Mouse (Mus musculus): ENCODE data around the gene Banf2. TPM values are rescaled to one million over a fixed set of nuclear protein-coding genes. Genes with fewer than 3 reads are reported as not detected.

Banf2 gene
- polyA plus RNA-seq, 1 experiment from 2014 or later: not detected

GRCm38 (mm10) chr2:144072642-144073041, 39.8 kb downstream of the Banf2 start:
- 58% methylated on average over 7 of the region's 7 CpGs for WGBS
- no peak for DNase-seq (ENCODE audit: low spot score)
- H3K9me3 ChIP-seq (ENCODE audit: control insufficient read depth, low read length): no peaks in the 10 kb centered on the region
- H3K9ac ChIP-seq (ENCODE audit: low read depth, low read length): no peak overlapping the region
- no peaks in the 10 kb centered on the region for H3K36me3 ChIP-seq (ENCODE audit: control insufficient read depth, insufficient read depth, low read length)
- no peaks in the 10 kb centered on the region for H3K4me1 ChIP-seq (replicated peaks; ENCODE audit: control insufficient read depth, insufficient read depth, low read length)
- no peak overlapping the region for H3K4me2 ChIP-seq (replicated peaks; ENCODE audit: low read depth, low read length)
- no peak overlapping the region for H3K27ac ChIP-seq (ENCODE audit: low read depth, low read length)
- no peak overlapping the region for H3K4me3 ChIP-seq (ENCODE audit: low read depth, low read length)
- ATAC-seq (ENCODE audit: low FRiP score): no peak
- no peaks in the 10 kb centered on the region for H3K27me3 ChIP-seq (ENCODE audit: control insufficient read depth, insufficient read depth, low read length)

GRCm38 (mm10) chr2:144074059-144074458, 41.2 kb downstream of the Banf2 start:
- Histone ChIP-seq H3K4me1 (replicated peaks; ENCODE audit: control insufficient read depth, insufficient read depth, low read length) (no peaks in the 10 kb centered on the region), H3K27me3 (ENCODE audit: control insufficient read depth, insufficient read depth, low read length) (no peaks in the 10 kb centered on the region), H3K9me3 (ENCODE audit: control insufficient read depth, low read length) (no peaks in the 10 kb centered on the region), H3K9ac (ENCODE audit: low read depth, low read length) (no peak overlapping the region), H3K36me3 (ENCODE audit: control insufficient read depth, insufficient read depth, low read length) (no peaks in the 10 kb centered on the region), H3K4me3 (ENCODE audit: low read depth, low read length) (no peak overlapping the region), H3K27ac (ENCODE audit: low read depth, low read length) (no peak overlapping the region), H3K4me2 (replicated peaks; ENCODE audit: low read depth, low read length) (no peak overlapping the region)
- ATAC-seq (ENCODE audit: low FRiP score) (no peak), DNase-seq (ENCODE audit: low spot score) (no peak)
- WGBS: 93% methylated on average over 5 of the region's 5 CpGs

GRCm38 (mm10) chr2:144076625-144077024, 43.8 kb downstream of the Banf2 start:
- no peak for DNase-seq (ENCODE audit: low spot score)
- H3K9me3 ChIP-seq (ENCODE audit: control insufficient read depth, low read length): no peaks in the 10 kb centered on the region
- H3K4me3 ChIP-seq (ENCODE audit: low read depth, low read length): no peak overlapping the region

GRCm38 (mm10) chr2:144078897-144079296, 46.0 kb downstream of the Banf2 start:
- ATAC-seq (ENCODE audit: low FRiP score) (no peak), DNase-seq (ENCODE audit: low spot score) (no peak)
- no peaks in the 10 kb centered on the region for H3K27me3 ChIP-seq (ENCODE audit: control insufficient read depth, insufficient read depth, low read length)
- H3K4me1 ChIP-seq (replicated peaks; ENCODE audit: control insufficient read depth, insufficient read depth, low read length): no peaks in the 10 kb centered on the region
- H3K9ac ChIP-seq (ENCODE audit: low read depth, low read length): no peak overlapping the region
- WGBS: 78% methylated on average over 3 of the region's 3 CpGs
- no peak overlapping the region for H3K4me3 ChIP-seq (ENCODE audit: low read depth, low read length)
- no peaks in the 10 kb centered on the region for H3K36me3 ChIP-seq (ENCODE audit: control insufficient read depth, insufficient read depth, low read length)
- H3K9me3 ChIP-seq (ENCODE audit: control insufficient read depth, low read length): no peaks in the 10 kb centered on the region
- no peak overlapping the region for H3K27ac ChIP-seq (ENCODE audit: low read depth, low read length)
- no peak overlapping the region for H3K4me2 ChIP-seq (replicated peaks; ENCODE audit: low read depth, low read length)

More at GRCm38 (mm10) chr2:144076625-144077024, 43.8 kb downstream of the Banf2 start:
- Histone ChIP-seq H3K9ac (ENCODE audit: low read depth, low read length) (no peak overlapping the region), H3K4me2 (replicated peaks; ENCODE audit: low read depth, low read length) (no peak overlapping the region), H3K27me3 (ENCODE audit: control insufficient read depth, insufficient read depth, low read length) (no peaks in the 10 kb centered on the region), H3K36me3 (ENCODE audit: control insufficient read depth, insufficient read depth, low read length) (no peaks in the 10 kb centered on the region), H3K4me1 (replicated peaks; ENCODE audit: control insufficient read depth, insufficient read depth, low read length) (no peaks in the 10 kb centered on the region), H3K27ac (ENCODE audit: low read depth, low read length) (no peak overlapping the region)
- ATAC-seq (ENCODE audit: low FRiP score): no peak
- 89% methylated on average over 2 of the region's 2 CpGs for WGBS

GRCm38 (mm10) chr2:144086183-144086847, 53.5 kb downstream of the Banf2 start:
- no peaks in the 10 kb centered on the region for H3K9me3 ChIP-seq (ENCODE audit: control insufficient read depth, low read length)
- no peak overlapping the region for H3K4me2 ChIP-seq (replicated peaks; ENCODE audit: low read depth, low read length)
- no peak overlapping the region for H3K4me3 ChIP-seq (ENCODE audit: low read depth, low read length)
- DNase-seq (ENCODE audit: low spot score) (peak; percentile 23), ATAC-seq (ENCODE audit: low FRiP score) (peak; percentile 47; the same call in 1 of the 2 replicates)
- no peaks in the 10 kb centered on the region for H3K36me3 ChIP-seq (ENCODE audit: control insufficient read depth, insufficient read depth, low read length)
- 27% methylated on average over 18 of the region's 18 CpGs for WGBS
- no peak overlapping the region for H3K27ac ChIP-seq (ENCODE audit: low read depth, low read length)
- H3K9ac ChIP-seq (ENCODE audit: low read depth, low read length): no peak overlapping the region
- H3K27me3 ChIP-seq (ENCODE audit: control insufficient read depth, insufficient read depth, low read length): no peaks in the 10 kb centered on the region
- no peaks in the 10 kb centered on the region for H3K4me1 ChIP-seq (replicated peaks; ENCODE audit: control insufficient read depth, insufficient read depth, low read length)

GRCm38 (mm10) chr2:144087899-144088584, 55.2 kb downstream of the Banf2 start:
- no peak for ATAC-seq (ENCODE audit: low FRiP score)

GRCm38 (mm10) chr2:144092767-144093166, 59.9 kb downstream of the Banf2 start:
- no peaks in the 10 kb centered on the region for H3K9me3 ChIP-seq (ENCODE audit: control insufficient read depth, low read length)
- 78% methylated on average over 4 of the region's 4 CpGs for WGBS

More at GRCm38 (mm10) chr2:144087899-144088584, 55.2 kb downstream of the Banf2 start:
- no peaks in the 10 kb centered on the region for H3K9me3 ChIP-seq (ENCODE audit: control insufficient read depth, low read length)
- DNase-seq (ENCODE audit: low spot score): peak; percentile 6
- H3K27me3 ChIP-seq (ENCODE audit: control insufficient read depth, insufficient read depth, low read length): no peaks in the 10 kb centered on the region
- H3K36me3 ChIP-seq (ENCODE audit: control insufficient read depth, insufficient read depth, low read length): no peaks in the 10 kb centered on the region
- no peak overlapping the region for H3K27ac ChIP-seq (ENCODE audit: low read depth, low read length)
- WGBS: 66% methylated on average over 9 of the region's 9 CpGs
- H3K4me3 ChIP-seq (ENCODE audit: low read depth, low read length): no peak overlapping the region
- H3K4me2 ChIP-seq (replicated peaks; ENCODE audit: low read depth, low read length): no peak overlapping the region
- no peaks in the 10 kb centered on the region for H3K4me1 ChIP-seq (replicated peaks; ENCODE audit: control insufficient read depth, insufficient read depth, low read length)
- no peak overlapping the region for H3K9ac ChIP-seq (ENCODE audit: low read depth, low read length)

GRCm38 (mm10) chr2:144094721-144095120, 61.9 kb downstream of the Banf2 start:
- no peak overlapping the region for H3K4me3 ChIP-seq (ENCODE audit: low read depth, low read length)
- H3K36me3 ChIP-seq (ENCODE audit: control insufficient read depth, insufficient read depth, low read length): no peaks in the 10 kb centered on the region
- no peaks in the 10 kb centered on the region for H3K9me3 ChIP-seq (ENCODE audit: control insufficient read depth, low read length)
- no peak overlapping the region for H3K27ac ChIP-seq (ENCODE audit: low read depth, low read length)
- H3K27me3 ChIP-seq (ENCODE audit: control insufficient read depth, insufficient read depth, low read length): no peaks in the 10 kb centered on the region
- ATAC-seq (ENCODE audit: low FRiP score) (no peak), DNase-seq (ENCODE audit: low spot score) (no peak)
- 54% methylated on average over 1 of the region's 1 CpGs for WGBS
- H3K4me2 ChIP-seq (replicated peaks; ENCODE audit: low read depth, low read length): no peak overlapping the region
- no peak overlapping the region for H3K9ac ChIP-seq (ENCODE audit: low read depth, low read length)
- no peaks in the 10 kb centered on the region for H3K4me1 ChIP-seq (replicated peaks; ENCODE audit: control insufficient read depth, insufficient read depth, low read length)

More at GRCm38 (mm10) chr2:144092767-144093166, 59.9 kb downstream of the Banf2 start:
- no peaks in the 10 kb centered on the region for H3K27me3 ChIP-seq (ENCODE audit: control insufficient read depth, insufficient read depth, low read length)
- no peaks in the 10 kb centered on the region for H3K4me1 ChIP-seq (replicated peaks; ENCODE audit: control insufficient read depth, insufficient read depth, low read length)
- no peak overlapping the region for H3K4me3 ChIP-seq (ENCODE audit: low read depth, low read length)
- DNase-seq (ENCODE audit: low spot score) (no peak), ATAC-seq (ENCODE audit: low FRiP score) (no peak)
- H3K9ac ChIP-seq (ENCODE audit: low read depth, low read length): no peak overlapping the region
- H3K4me2 ChIP-seq (replicated peaks; ENCODE audit: low read depth, low read length): no peak overlapping the region
- H3K36me3 ChIP-seq (ENCODE audit: control insufficient read depth, insufficient read depth, low read length): no peaks in the 10 kb centered on the region
- H3K27ac ChIP-seq (ENCODE audit: low read depth, low read length): no peak overlapping the region

Measured in hindbrain, embryonic 11.5 days (tissue).